Mouse (Mus musculus) kidney, postnatal 0 days (tissue): ENCODE data around the gene Jph3. TPM values are rescaled to one million over a fixed set of nuclear protein-coding genes. Genes with fewer than 3 reads are reported as not detected.

ENCODE experiments used
- ATAC-seq: fragments of 200-750 bp; cut with Nextera tagmentation; replicated peaks from 2 replicates; pipeline ENCODE4 v1.8.0; 2017; ENCODE audit warnings: low read depth, moderate number of reproducible peaks, moderate TSS enrichment, moderate library complexity; ENCODE audit not compliant: low FRiP score
- DNase-seq: peaks from one replicate; pipeline ENCODE4 v3.0.0-alpha.2; 2016; ENCODE audit warnings: low spot score
- H3K27ac ChIP-seq: fragments of 300-500 bp; sonication (generic); 2 replicates; pipeline ENCODE4 v1.5.1; 2014; ENCODE audit warnings: mild to moderate bottlenecking
- H3K27me3 ChIP-seq: fragments of 300-500 bp; sonication (generic); 2 replicates; pipeline ENCODE4 v1.6.1; 2014; ENCODE audit warnings: low read length, mixed read lengths; ENCODE audit not compliant: insufficient read depth
- H3K36me3 ChIP-seq: fragments of 300-500 bp; sonication (generic); 2 replicates; pipeline ENCODE4 v1.6.1; 2014; ENCODE audit warnings: low read length, mixed read lengths; ENCODE audit not compliant: insufficient read depth
- H3K4me1 ChIP-seq: fragments of 300-500 bp; sonication (generic); replicated peaks from 2 replicates; pipeline ENCODE4 v1.6.1; 2014; ENCODE audit warnings: antibody characterized with exemption, low read length, mixed read lengths; ENCODE audit not compliant: insufficient read depth
- H3K4me2 ChIP-seq: fragments of 300-500 bp; sonication (generic); 2 replicates; pipeline ENCODE4 v1.6.1; 2014; ENCODE audit warnings: mild to moderate bottlenecking, low read length, moderate library complexity, mixed read lengths
- H3K4me3 ChIP-seq: fragments of 300-500 bp; sonication (generic); replicated peaks from 2 replicates; pipeline ENCODE4 v1.5.1; 2014; ENCODE audit warnings: low read depth, low read length
- H3K9ac ChIP-seq: fragments of 300-500 bp; sonication (generic); 2 replicates; pipeline ENCODE4 v1.6.1; 2014; ENCODE audit warnings: low read depth, low read length
- H3K9me3 ChIP-seq: fragments of 300-500 bp; sonication (generic); replicated peaks from 2 replicates; pipeline ENCODE4 v1.6.1; 2016; ENCODE audit warnings: low read length, inconsistent platforms, mixed read lengths
- CTCF ChIP-seq: IDR thresholded peaks from 2 replicates; pipeline ENCODE4 v1.5.1; 2016; ENCODE audit warnings: antibody characterized with exemption, low read depth, mild to moderate bottlenecking, moderate library complexity
- WGBS: fragments of 180-500 bp; shearing (Covaris S2); extraction: QIAGEN DNeasy Blood & Tissue Kit; methylation state at CpG from one replicate; pipeline ENCODE4 v1.1.7; 2014; 5-methylcytosine and 5-hydroxymethylcytosine counted together
- polyA plus RNA-seq: library from polyadenylated mRNA; unstranded; fragments of >200 nt; fragmentation: Nextera tagmentation; extraction: Ambion mirVana; gene quantifications from 2 replicates; pipeline ENCODE4 v1.2.1, GENCODE M21; 2015

Gene Jph3
- polyA plus RNA-seq, 1 experiment from 2014 or later: 0.41 TPM

GRCm38 (mm10) chr8:121688496-121688895 is 40.9 kb upstream of the Jph3 start:
- Histone ChIP-seq H3K4me3 (no peak overlapping the region), H3K9ac (no peak overlapping the region), H3K9me3 (no peaks in the 10 kb centered on the region), H3K27ac (no peak overlapping the region), H3K36me3 (no peaks in the 10 kb centered on the region), H3K4me1 (no peaks in the 10 kb centered on the region), H3K4me2 (no peak overlapping the region), H3K27me3 (no peaks in the 10 kb centered on the region)
- WGBS: 45% methylated on average over 5 of the region's 5 CpGs
- DNase-seq (no peak), ATAC-seq (no peak)
- no peak for TF ChIP-seq CTCF

GRCm38 (mm10) chr8:121694453-121694852 is 35.0 kb upstream of the Jph3 start:
- no peaks in the 10 kb centered on the region for H3K36me3 ChIP-seq
- H3K4me1 ChIP-seq: peaks cover 5% of the 10 kb centered on the region
- no peaks in the 10 kb centered on the region for H3K27me3 ChIP-seq
- no peak overlapping the region for H3K4me3 ChIP-seq
- H3K9me3 ChIP-seq: no peaks in the 10 kb centered on the region
- 50% methylated on average over 4 of the region's 4 CpGs for WGBS
- DNase-seq: no peak
- ATAC-seq: no peak
- TF ChIP-seq CTCF: peak; percentile 81
- no peak overlapping the region for H3K27ac ChIP-seq
- H3K9ac ChIP-seq: no peak overlapping the region
- H3K4me2 ChIP-seq: no peak overlapping the region

GRCm38 (mm10) chr8:121695585-121696184 is 33.7 kb upstream of the Jph3 start:
- Histone ChIP-seq H3K4me2 (no peak overlapping the region), H3K27ac (no peak overlapping the region), H3K9ac (no peak overlapping the region), H3K4me3 (no peak overlapping the region), H3K27me3 (no peaks in the 10 kb centered on the region), H3K9me3 (no peaks in the 10 kb centered on the region), H3K4me1 (peaks cover 5% of the 10 kb centered on the region), H3K36me3 (no peaks in the 10 kb centered on the region)
- no peak for ATAC-seq
- no peak for TF ChIP-seq CTCF
- DNase-seq: no peak
- WGBS: 61% methylated on average over 6 of the region's 6 CpGs

GRCm38 (mm10) chr8:121697735-121698614 is 31.4 kb upstream of the Jph3 start:
- Histone ChIP-seq H3K9ac (0 out of 2 replicates have a peak overlapping the region, but pooled peaks have one; percentile 31), H3K27me3 (no peaks in the 10 kb centered on the region), H3K4me1 (peaks cover 5% of the 10 kb centered on the region), H3K4me3 (no peak overlapping the region), H3K27ac (no peak overlapping the region), H3K4me2 (peak overlapping the region; percentile 51), H3K9me3 (no peaks in the 10 kb centered on the region), H3K36me3 (no peaks in the 10 kb centered on the region)
- TF ChIP-seq CTCF: no peak
- 1% methylated on average over 16 of the region's 17 CpGs for WGBS
- ATAC-seq (peak; percentile 58; the same call in 1 of the 2 replicates), DNase-seq (peak; percentile 70)

- H3K4me1 ChIP-seq: peaks cover 5% of the 10 kb centered on the region
Measured at GRCm38 (mm10) chr8:121698615-121699101, 30.8 kb upstream of the Jph3 start.

GRCm38 (mm10) chr8:121699936-121700335 is 29.5 kb upstream of the Jph3 start:
- peaks cover 5% of the 10 kb centered on the region for H3K4me1 ChIP-seq
- H3K27me3 ChIP-seq: no peaks in the 10 kb centered on the region
- H3K36me3 ChIP-seq: no peaks in the 10 kb centered on the region
- H3K9ac ChIP-seq: no peak overlapping the region
- TF ChIP-seq CTCF: no peak
- no peak overlapping the region for H3K4me3 ChIP-seq
- H3K9me3 ChIP-seq: no peaks in the 10 kb centered on the region
- DNase-seq (no peak), ATAC-seq (no peak)
- no peak overlapping the region for H3K27ac ChIP-seq
- WGBS: 97% methylated on average over 2 of the region's 2 CpGs
- no peak overlapping the region for H3K4me2 ChIP-seq

More at GRCm38 (mm10) chr8:121698615-121699101, 30.8 kb upstream of the Jph3 start:
- H3K9me3 ChIP-seq: no peaks in the 10 kb centered on the region
- ATAC-seq: peak; percentile 26; the same call in 1 of the 2 replicates
- H3K27ac ChIP-seq: no peak overlapping the region
- no peak overlapping the region for H3K4me3 ChIP-seq
- H3K9ac ChIP-seq: 0 out of 2 replicates have a peak overlapping the region, but pooled peaks have one; percentile 31
- H3K4me2 ChIP-seq: peak overlapping the region; percentile 51
- H3K36me3 ChIP-seq: no peaks in the 10 kb centered on the region
- WGBS: 6% methylated on average over 9 of the region's 9 CpGs
- no peak for DNase-seq
- no peaks in the 10 kb centered on the region for H3K27me3 ChIP-seq
- no peak for TF ChIP-seq CTCF
